Mouse (Mus musculus) embryo, embryonic 11 days (tissue): ENCODE data around the gene Fgfr2.

Experiments used
- DNase-seq: peaks from one replicate; pipeline ENCODE4 v3.0.0-alpha.2; 2015

Gene Fgfr2

GRCm38 (mm10) chr7:130664629-130665028 is 2458.5 kb downstream of the Fgfr2 start:
- DNase-seq: no peak

DNA sequence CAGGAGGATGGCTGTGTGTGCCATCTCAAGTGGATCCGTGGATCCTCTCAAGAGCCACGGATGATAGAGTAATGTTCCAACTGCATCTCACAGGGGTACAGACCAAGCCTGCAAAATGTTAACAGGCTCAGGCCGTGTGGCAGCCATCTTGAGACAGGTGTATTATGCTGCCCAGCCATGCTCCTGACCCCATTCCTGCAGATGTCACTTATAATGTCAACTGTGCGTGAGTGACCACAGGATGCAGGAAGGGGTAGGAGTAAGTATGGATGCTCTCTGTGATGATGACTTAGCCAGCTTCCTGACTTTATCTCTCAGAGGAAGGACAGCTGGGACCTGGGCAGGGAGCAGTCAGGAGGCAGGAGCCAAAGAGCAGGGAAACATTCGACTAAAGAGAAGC is 2459.1 kb downstream of the Fgfr2 start:
- no peak for DNase-seq

DNA sequence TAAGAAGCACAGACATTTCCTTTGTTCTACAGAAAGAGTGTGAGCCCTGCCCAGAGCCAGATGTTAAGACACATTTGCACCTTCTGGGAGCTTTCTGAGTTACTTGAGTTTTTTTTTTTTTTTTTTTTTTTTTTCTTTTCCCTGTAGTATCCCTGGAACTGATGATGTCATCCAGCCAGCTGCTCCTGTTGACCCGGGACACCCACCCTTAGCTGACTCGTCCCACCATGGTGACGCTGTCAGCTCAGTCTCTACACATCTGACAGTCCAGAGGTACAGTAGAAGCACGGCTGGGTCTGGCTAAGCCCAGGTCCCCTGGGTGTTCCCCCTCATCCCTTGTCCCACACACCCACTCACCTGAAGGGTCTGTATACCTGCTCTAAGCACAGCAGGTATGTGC is 2460.3 kb downstream of the Fgfr2 start:
- no peak for DNase-seq

DNA sequence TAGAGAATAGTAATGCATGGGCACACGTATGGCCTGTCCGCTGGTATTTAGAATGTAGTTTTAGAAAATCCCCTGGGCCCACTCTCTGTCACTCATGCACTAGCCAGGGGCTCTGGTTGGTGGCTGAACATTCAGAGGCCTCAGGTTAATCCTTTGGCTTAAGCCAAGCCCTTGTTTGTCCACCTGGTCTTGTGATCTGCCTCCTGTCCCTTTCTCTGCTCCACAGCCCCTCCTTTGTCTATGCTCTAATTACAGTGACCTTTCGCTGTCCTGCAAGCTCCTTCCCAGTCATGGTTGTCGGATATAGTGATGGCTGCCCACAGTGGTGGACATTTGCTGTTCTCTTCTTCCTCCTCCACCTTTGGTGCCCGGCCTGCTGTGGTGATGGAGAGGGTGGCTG is 2460.9 kb downstream of the Fgfr2 start:
- no peak for DNase-seq

- DNase-seq: no peak
Observed at GRCm38 (mm10) chr7:130659129-130659528, 2464.0 kb downstream of the Fgfr2 start.

GRCm38 (mm10) chr7:130657751-130658150 is 2465.4 kb downstream of the Fgfr2 start:
- DNase-seq: no peak

- DNase-seq: no peak
Observed at GRCm38 (mm10) chr7:130656965-130657364, 2466.2 kb downstream of the Fgfr2 start.

- no peak for DNase-seq
Observed at GRCm38 (mm10) chr7:130654562-130654961, 2468.6 kb downstream of the Fgfr2 start.

DNA sequence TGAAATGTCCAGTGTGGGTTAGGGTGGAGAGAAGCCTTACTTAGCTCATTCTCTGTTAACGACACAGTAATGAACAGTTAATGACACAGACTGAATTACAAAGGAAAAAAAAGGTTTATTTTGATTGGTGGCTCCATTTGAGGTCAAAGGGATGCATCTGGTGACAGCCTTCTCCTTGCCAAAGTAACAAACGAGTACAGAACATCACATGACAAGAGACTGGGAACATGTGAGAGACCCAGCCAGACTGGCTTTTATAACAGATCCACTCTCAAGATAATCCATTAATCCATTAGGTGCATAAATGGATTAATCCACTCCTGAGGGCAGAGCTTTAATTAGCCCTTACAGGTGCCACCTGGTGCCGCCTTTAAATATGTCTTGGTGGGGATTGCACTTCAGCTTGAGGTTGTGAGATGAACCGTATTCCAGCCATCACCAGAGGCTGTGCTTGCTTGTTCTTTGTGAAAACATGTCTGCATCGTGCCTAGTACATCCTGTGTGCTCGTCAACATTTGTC is 2470.1 kb downstream of the Fgfr2 start:
- no peak for DNase-seq

- DNase-seq: no peak
Observed at GRCm38 (mm10) chr7:130650621-130651020, 2472.5 kb downstream of the Fgfr2 start.

- DNase-seq: no peak
Observed at GRCm38 (mm10) chr7:130649257-130649656, 2473.9 kb downstream of the Fgfr2 start.

DNA sequence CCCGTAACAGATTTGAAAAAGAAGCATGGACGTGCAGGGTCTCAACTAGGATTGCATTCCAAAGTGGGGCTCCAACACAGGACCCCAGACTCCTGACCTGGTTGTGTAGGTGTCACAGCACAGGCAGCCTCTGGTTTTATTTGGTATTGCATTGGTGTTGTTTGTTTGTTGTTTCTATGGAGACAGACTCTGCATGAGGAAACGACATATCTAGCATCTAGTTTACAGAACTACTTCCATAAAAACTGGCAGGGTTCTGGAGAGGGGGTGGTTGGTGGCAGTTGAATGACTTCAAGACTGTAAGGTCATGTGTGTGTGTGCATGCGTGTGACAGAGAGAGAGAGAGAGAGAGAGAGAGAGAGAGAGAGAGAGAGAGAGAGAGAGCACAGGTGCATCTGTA is 2475.1 kb downstream of the Fgfr2 start:
- no peak for DNase-seq

- DNase-seq: peak; percentile 91
Observed at GRCm38 (mm10) chr7:130646762-130647139, 2476.4 kb downstream of the Fgfr2 start.

DNA sequence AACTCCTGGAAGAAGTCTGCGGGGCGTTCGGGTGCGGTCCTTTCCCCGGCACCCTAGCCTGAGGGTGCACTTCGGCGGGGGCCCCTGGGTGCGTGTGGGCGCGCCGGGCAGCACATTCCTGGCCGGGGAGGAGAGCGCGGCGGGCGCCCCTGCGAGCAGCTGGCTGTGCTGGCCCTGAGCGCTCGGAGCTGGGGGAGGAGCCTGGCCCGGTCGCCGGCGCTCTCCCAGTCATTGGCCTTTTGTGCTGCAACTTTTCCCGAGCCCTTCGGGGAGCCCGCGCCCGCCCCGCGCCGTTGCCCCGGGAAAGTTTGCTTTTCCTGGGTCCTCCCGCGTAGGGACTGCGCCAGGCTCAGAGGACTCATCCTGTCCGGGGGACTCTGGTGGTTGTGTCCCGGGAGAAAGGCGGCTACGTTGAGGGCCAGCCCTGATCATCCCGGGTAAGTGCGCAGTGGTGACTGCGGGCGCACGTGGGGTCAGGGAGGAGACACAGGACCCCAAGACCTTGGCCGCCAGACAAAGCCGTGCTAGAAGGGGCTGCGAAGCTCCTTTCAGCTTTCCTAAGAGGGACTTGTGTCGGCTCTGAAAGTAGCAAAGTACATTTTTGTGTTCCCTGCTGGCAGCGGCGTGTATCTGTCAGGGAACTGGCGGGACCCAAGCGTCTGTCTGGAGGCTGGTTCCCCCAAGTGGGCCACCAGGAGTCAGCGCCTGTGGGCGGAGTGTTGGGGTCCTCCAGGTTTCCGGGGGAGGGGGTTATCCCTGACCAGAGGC is 2477.0 kb downstream of the Fgfr2 start:
- peak; percentile 86 for DNase-seq

DNA sequence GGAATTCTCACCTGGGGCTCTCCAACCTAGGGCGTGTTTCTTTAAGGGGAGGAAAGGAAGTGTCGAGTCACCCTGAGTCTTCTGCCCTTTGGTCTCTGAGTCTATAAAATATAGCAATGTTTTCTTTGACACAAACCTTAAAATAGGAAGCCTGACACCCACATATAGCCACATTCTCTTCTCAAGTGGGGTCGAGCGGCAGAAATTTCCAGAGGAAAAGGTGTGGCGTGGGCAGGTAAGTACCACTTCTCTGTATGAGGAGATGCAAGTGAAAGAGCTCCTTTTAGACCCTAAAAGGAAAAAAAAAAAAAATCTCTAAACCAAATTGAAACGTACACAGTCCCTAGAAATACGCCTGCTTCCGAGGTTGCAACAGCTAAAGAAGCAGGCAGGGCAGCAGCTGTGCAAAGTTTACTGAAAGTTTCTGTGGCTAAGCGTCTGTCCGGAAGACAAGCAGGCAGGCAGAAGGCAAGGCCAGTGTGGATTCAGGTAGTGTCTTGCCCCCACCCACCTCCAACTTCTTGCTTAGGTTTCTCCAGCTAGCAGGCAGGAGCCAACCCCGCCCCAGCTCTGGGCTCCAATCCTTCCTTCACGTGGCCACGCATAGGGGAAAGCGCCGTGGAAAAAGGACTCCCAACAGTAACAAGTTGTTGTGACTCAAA is 2477.7 kb downstream of the Fgfr2 start:
- no peak for DNase-seq

GRCm38 (mm10) chr7:130640681-130641080 is 2482.5 kb downstream of the Fgfr2 start:
- no peak for DNase-seq

- peak; percentile 47 for DNase-seq
Observed at GRCm38 (mm10) chr7:130637811-130638210, 2485.3 kb downstream of the Fgfr2 start.

- no peak for DNase-seq
Observed at GRCm38 (mm10) chr7:130636902-130637301, 2486.2 kb downstream of the Fgfr2 start.

DNA sequence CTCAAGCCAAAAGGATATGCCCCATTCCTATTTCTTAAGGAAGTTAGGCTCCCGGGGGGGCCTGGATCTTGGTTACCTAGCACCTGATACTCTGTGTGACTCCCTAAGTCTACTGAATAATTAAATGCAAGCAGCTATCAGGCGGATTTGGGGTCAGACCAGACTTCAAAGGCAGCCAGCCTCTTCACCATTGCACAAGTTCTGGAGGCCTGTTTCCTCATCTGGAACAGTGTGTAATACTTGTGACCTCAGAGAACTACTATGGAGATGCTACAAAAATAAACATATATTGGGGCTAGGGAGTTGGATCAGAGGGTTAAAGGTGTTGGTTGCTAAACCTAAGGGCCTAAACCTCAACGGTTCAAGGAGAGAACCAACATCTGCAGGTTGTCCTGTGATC is 2486.9 kb downstream of the Fgfr2 start:
- DNase-seq: no peak

- peak; percentile 31 for DNase-seq
Observed at GRCm38 (mm10) chr7:130635212-130635611, 2487.9 kb downstream of the Fgfr2 start.

DNA sequence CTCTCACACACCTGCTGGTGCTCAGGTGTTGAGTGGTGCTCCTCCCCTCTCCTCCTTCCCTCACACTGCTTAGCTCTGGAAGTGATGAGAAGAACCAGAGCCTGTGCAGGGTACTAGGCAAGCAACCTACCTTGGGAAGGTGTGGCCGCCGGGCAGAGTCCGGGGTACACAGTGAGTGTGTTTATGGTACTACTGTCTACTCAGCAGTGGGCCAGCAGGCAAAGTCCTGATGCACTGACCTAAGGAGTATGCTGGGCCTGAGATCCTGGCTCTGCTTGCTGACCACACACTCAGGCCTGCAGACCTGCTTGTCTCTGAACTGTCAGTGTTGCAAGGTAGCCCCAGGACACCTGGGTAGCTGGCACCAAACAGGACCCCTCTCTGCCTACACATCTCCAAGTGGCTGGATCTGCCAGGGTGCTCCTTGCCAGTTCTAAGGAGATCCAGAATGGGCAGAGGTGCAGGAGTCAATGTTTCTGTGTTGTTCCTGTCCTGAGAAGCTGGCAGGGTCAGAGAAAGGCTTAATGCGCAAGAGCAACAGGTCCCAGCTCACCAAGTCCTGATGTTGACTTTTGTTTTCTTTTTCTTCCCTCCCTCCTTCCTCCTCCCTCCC is 2488.8 kb downstream of the Fgfr2 start:
- DNase-seq: no peak

- no peak for DNase-seq
Observed at GRCm38 (mm10) chr7:130632379-130632732, 2490.8 kb downstream of the Fgfr2 start.

DNA sequence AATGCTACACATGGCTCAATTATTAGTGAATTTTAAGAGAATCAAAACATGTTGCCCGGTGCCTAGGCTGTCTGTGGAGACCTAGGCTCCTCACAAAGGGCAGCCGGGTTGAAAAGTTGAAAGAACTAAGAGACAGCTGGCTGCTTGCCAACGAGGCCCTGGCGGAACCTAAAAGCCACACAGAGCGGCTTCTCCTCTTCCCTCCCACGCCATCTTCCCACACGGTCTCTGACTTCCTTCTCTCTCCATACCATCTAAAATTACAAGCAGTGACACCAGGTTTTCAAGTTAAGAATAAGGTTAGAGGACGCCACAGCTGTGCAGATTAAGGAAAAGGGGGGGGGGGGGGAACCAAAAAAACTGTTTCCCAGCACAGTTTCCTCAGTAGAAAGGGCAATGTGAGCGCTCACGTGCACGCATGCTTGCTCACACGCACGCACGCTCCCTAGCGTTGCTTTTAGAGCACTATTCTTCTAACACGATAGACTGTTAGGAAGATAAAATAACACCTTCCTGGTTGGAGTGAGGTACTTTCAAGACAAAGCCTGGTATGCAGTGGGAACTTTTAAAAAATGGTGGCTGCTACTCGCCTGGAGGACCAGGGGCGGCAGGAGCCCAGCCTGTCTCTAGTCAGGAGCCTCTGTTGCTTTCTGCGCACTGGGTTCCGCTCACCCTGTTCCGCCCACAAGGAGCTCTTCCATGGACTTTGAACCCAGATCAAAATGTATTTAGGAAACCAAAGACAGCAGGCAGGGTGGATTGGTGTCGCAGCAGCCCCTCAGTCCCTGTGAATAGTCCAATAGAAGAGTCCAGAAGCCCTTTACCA is 2491.4 kb downstream of the Fgfr2 start:
- DNase-seq: peak; percentile 58
